In genomic region chr4:129112231-129112630, GRCm38 (mm10) we compare ENCODE assay signal across 13 mouse cellular contexts. TPM values are rescaled to one million over a fixed set of nuclear protein-coding genes. Genes with fewer than 3 reads are reported as not detected.
DNase-seq lines count a peak whose midpoint lies in the region; ATAC-seq and TF ChIP-seq lines count a peak whose summit lies in the region.
"Had no signal": no experiment of that assay in that cellular context is flagged by ENCODE, and none has a peak within 500 bp of the region (broad histone marks: within the 10 kb centered on the region; RNA-seq: fewer than 3 reads in every experiment).

No protein-coding gene starts in this region.

- no peaks in the 10 kb centered on the region for H3K36me3 ChIP-seq in heart, embryonic 15.5 days
- H3K36me3 ChIP-seq in lung, embryonic 15.5 days = no peaks in the 10 kb centered on the region
- H3K36me3 ChIP-seq in lung, postnatal 0 days (ENCODE audit: insufficient read depth, low read length) = no peaks in the 10 kb centered on the region
- H3K36me3 ChIP-seq in embryonic facial prominence, embryonic 14.5 days (ENCODE audit: control insufficient read depth, insufficient read depth, low read length) = no peaks in the 10 kb centered on the region
- no peaks in the 10 kb centered on the region for H3K36me3 ChIP-seq in intestine, embryonic 16.5 days (ENCODE audit: control insufficient read depth, insufficient read depth, low read length)

- peak overlapping the region; percentile 10; the same call in 1 of the 2 replicates for H3K4me2 ChIP-seq in heart, embryonic 15.5 days
- H3K4me2 ChIP-seq in lung, embryonic 15.5 days = peak overlapping the region; percentile 41
- no peak overlapping the region for H3K4me2 ChIP-seq in lung, postnatal 0 days (replicated peaks; ENCODE audit: low read depth, low read length)
- no peak overlapping the region for H3K4me2 ChIP-seq in embryonic facial prominence, embryonic 14.5 days (ENCODE audit: low read depth, low read length)
- 0 out of 2 replicates have a peak overlapping the region, but pooled peaks have one; percentile 11 for H3K4me2 ChIP-seq in intestine, embryonic 16.5 days (ENCODE audit: low read depth, low read length)
- H3K4me2 ChIP-seq: midbrain, embryonic 11.5 days had no signal

- peaks cover 63% of the 10 kb centered on the region for H3K27me3 ChIP-seq in heart, embryonic 15.5 days
- H3K27me3 ChIP-seq in lung, embryonic 15.5 days = peaks cover 12% of the 10 kb centered on the region; the same call in 1 of the 2 replicates
- no peaks in the 10 kb centered on the region for H3K27me3 ChIP-seq in lung, postnatal 0 days (replicated peaks; ENCODE audit: insufficient read depth, low read length)
- H3K27me3 ChIP-seq in embryonic facial prominence, embryonic 14.5 days (replicated peaks; ENCODE audit: control insufficient read depth, insufficient read depth, low read length) = no peaks in the 10 kb centered on the region; the same call in 1 of the 2 replicates
- H3K27me3 ChIP-seq in intestine, embryonic 16.5 days (replicated peaks; ENCODE audit: control insufficient read depth, insufficient read depth, low read length) = no peaks in the 10 kb centered on the region

- H3K27ac ChIP-seq in heart, embryonic 15.5 days = no peak overlapping the region
- H3K27ac ChIP-seq in lung, embryonic 15.5 days = peak overlapping the region; percentile 34; the same call in 1 of the 2 replicates
- H3K27ac ChIP-seq in lung, postnatal 0 days (ENCODE audit: low read length) = no peak overlapping the region
- no peak overlapping the region for H3K27ac ChIP-seq in embryonic facial prominence, embryonic 14.5 days (replicated peaks; ENCODE audit: low read depth, low read length)
- H3K27ac ChIP-seq in intestine, embryonic 16.5 days (ENCODE audit: low read length) = no peak overlapping the region

- WGBS in heart, embryonic 15.5 days = 55% methylated on average over 13 of the region's 13 CpGs
- 36% methylated on average over 13 of the region's 13 CpGs for WGBS in lung, embryonic 15.5 days
- WGBS in lung, postnatal 0 days = 42% methylated on average over 13 of the region's 13 CpGs
- 42% methylated on average over 13 of the region's 13 CpGs for WGBS in embryonic facial prominence, embryonic 14.5 days
- 52% methylated on average over 13 of the region's 13 CpGs for WGBS in intestine, embryonic 16.5 days

- ATAC-seq in heart, embryonic 15.5 days (replicated peaks; ENCODE audit: insufficient number of reproducible peaks, insufficient read depth, low FRiP score, low read depth) = no peak
- 0 out of 2 replicates have a peak, but pooled peaks have one; percentile 17 for ATAC-seq in lung, embryonic 15.5 days (ENCODE audit: borderline replicate concordance, extremely low read depth, low FRiP score, low TSS enrichment)
- no peak; the same call in 1 of the 2 replicates for ATAC-seq in lung, postnatal 0 days
- no peak for ATAC-seq in embryonic facial prominence, embryonic 14.5 days (ENCODE audit: low read depth)
- ATAC-seq in intestine, embryonic 16.5 days = no peak
- ATAC-seq in megakaryocyte-erythroid progenitor cell, adult 5-6 weeks (replicated peaks; ENCODE audit: low FRiP score, low TSS enrichment, poor library complexity, severe bottlenecking) = no peak

- no peak for TF ChIP-seq CTCF in lung, postnatal 0 days (IDR thresholded peaks at IDR 0.05)

- no peak for DNase-seq in heart, adult 11 months
- no peak for DNase-seq in lung, postnatal 0 days (ENCODE audit: low spot score)
- no peak for DNase-seq in embryonic facial prominence, embryonic 14.5 days (ENCODE audit: low spot score)
- DNase-seq in adrenal gland, adult 2 months = no peak
- DNase-seq: liver, postnatal 0 days; right cerebral cortex, postnatal 14 days had no signal

- no peaks in the 10 kb centered on the region for H3K9me3 ChIP-seq in heart, embryonic 15.5 days (replicated peaks)
- no peaks in the 10 kb centered on the region for H3K9me3 ChIP-seq in lung, embryonic 15.5 days
- no peaks in the 10 kb centered on the region for H3K9me3 ChIP-seq in lung, postnatal 0 days (ENCODE audit: low read length)
- no peaks in the 10 kb centered on the region for H3K9me3 ChIP-seq in embryonic facial prominence, embryonic 14.5 days (ENCODE audit: control insufficient read depth, low read length)
- no peaks in the 10 kb centered on the region for H3K9me3 ChIP-seq in intestine, embryonic 16.5 days (ENCODE audit: control insufficient read depth, low read length)

- H3K4me1 ChIP-seq in heart, embryonic 15.5 days (replicated peaks) = no peaks in the 10 kb centered on the region; the same call in 1 of the 2 replicates
- peaks cover 22% of the 10 kb centered on the region for H3K4me1 ChIP-seq in lung, embryonic 15.5 days
- H3K4me1 ChIP-seq in lung, postnatal 0 days (ENCODE audit: insufficient read depth, low read depth, low read length) = no peaks in the 10 kb centered on the region
- H3K4me1 ChIP-seq in embryonic facial prominence, embryonic 14.5 days (ENCODE audit: control insufficient read depth, insufficient read depth, low read length) = no peaks in the 10 kb centered on the region; the same call in 1 of the 2 replicates
- peaks cover 21% of the 10 kb centered on the region for H3K4me1 ChIP-seq in intestine, embryonic 16.5 days (ENCODE audit: control insufficient read depth, insufficient read depth, low read length)

- H3K9ac ChIP-seq in heart, embryonic 15.5 days = no peak overlapping the region
- no peak overlapping the region for H3K9ac ChIP-seq in lung, embryonic 15.5 days
- H3K9ac ChIP-seq in lung, postnatal 0 days (replicated peaks; ENCODE audit: low read depth) = no peak overlapping the region
- H3K9ac ChIP-seq in embryonic facial prominence, embryonic 14.5 days (ENCODE audit: low read depth, low read length) = 0 out of 2 replicates have a peak overlapping the region, but pooled peaks have one; percentile 25
- peak overlapping the region; percentile 15; the same call in 1 of the 2 replicates for H3K9ac ChIP-seq in intestine, embryonic 16.5 days (ENCODE audit: low read depth, low read length)
- H3K9ac ChIP-seq: liver, postnatal 0 days had no signal

- H3K4me3 ChIP-seq in heart, embryonic 15.5 days = no peak overlapping the region
- peak overlapping the region; percentile 7; the same call in 1 of the 2 replicates for H3K4me3 ChIP-seq in lung, embryonic 15.5 days
- H3K4me3 ChIP-seq in lung, postnatal 0 days (ENCODE audit: low read depth, low read length) = no peak overlapping the region
- H3K4me3 ChIP-seq in embryonic facial prominence, embryonic 14.5 days (ENCODE audit: low read depth, low read length) = no peak overlapping the region
- H3K4me3 ChIP-seq in intestine, embryonic 16.5 days (ENCODE audit: low read length) = no peak overlapping the region

- TF ChIP-seq EP300 in lung, postnatal 0 days (IDR thresholded peaks at IDR 0.05) = no peak

RNA-seq across cellular contexts. Expression of gene Tmem54, which starts 6.9 kb away (rescaled TPM):
- polyA plus RNA-seq in heart, embryonic 15.5 days (2015; fragmentation: Nextera tagmentation; extraction: Ambion mirVana) = 0.35 and 1.6 TPM in 2 replicates
- polyA plus RNA-seq in lung, embryonic 15.5 days (2015; fragmentation: Nextera tagmentation; extraction: Ambion mirVana) = 16.7 and 18.8 TPM in 2 replicates
- polyA plus RNA-seq in lung, postnatal 0 days (2015; fragmentation: Nextera tagmentation; extraction: Ambion mirVana) = 2.4 and 2.9 TPM in 2 replicates
- 6.9 and 8.4 TPM in 2 replicates for polyA plus RNA-seq in embryonic facial prominence, embryonic 14.5 days (2014; fragmentation: Nextera tagmentation; extraction: Ambion mirVana)
- polyA plus RNA-seq in intestine, embryonic 16.5 days (2015; fragmentation: Nextera tagmentation; extraction: Ambion mirVana) = 159 and 167 TPM in 2 replicates
- not detected for total RNA-seq in adrenal gland, adult 2 months (2021)
- not detected in 2 replicates for polyA plus RNA-seq in adrenal gland, adult 2 months (2012; rRNA removed)
- not detected in 2 replicates for total RNA-seq in megakaryocyte-erythroid progenitor cell, adult 5-6 weeks (2014; fragmentation: Nextera tagmentation)
- total RNA-seq in megakaryocyte-erythroid progenitor cell, adult 5-6 weeks (2017) = not detected in 2 replicates
- total RNA-seq: layer of hippocampus, postnatal 14 days had no signal
- polyA plus RNA-seq: heart, postnatal 0 days had no signal

RNA-seq across cellular contexts. Expression of gene Hpca, which starts 9.6 kb away (rescaled TPM):
- polyA plus RNA-seq in heart, embryonic 15.5 days (2015; fragmentation: Nextera tagmentation; extraction: Ambion mirVana) = 0.68 and 1.2 TPM in 2 replicates
- 2.3 and 2.6 TPM in 2 replicates for polyA plus RNA-seq in lung, embryonic 15.5 days (2015; fragmentation: Nextera tagmentation; extraction: Ambion mirVana)
- polyA plus RNA-seq in lung, postnatal 0 days (2015; fragmentation: Nextera tagmentation; extraction: Ambion mirVana) = 0.51 and 1.1 TPM in 2 replicates
- polyA plus RNA-seq in embryonic facial prominence, embryonic 14.5 days (2014; fragmentation: Nextera tagmentation; extraction: Ambion mirVana) = 3.6 and 4.9 TPM in 2 replicates
- 4.0 and 4.5 TPM in 2 replicates for polyA plus RNA-seq in intestine, embryonic 16.5 days (2015; fragmentation: Nextera tagmentation; extraction: Ambion mirVana)
- 1 to 10 TPM in 1 of 2 experiments, under 1 TPM in 1; 0.66 to 1.1 TPM for total RNA-seq in adrenal gland, adult 2 months (2021)
- polyA plus RNA-seq in adrenal gland, adult 2 months (2012; rRNA removed) = 1.4 and 2.6 TPM in 2 replicates
- not detected in 2 replicates for total RNA-seq in megakaryocyte-erythroid progenitor cell, adult 5-6 weeks (2014; fragmentation: Nextera tagmentation)
- not detected in 2 replicates for total RNA-seq in megakaryocyte-erythroid progenitor cell, adult 5-6 weeks (2017)

RNA-seq across cellular contexts. Expression of gene Fndc5, which starts 24.6 kb away (rescaled TPM):
- 12.2 and 12.3 TPM in 2 replicates for polyA plus RNA-seq in heart, embryonic 15.5 days (2015; fragmentation: Nextera tagmentation; extraction: Ambion mirVana)
- 2.7 and 3.7 TPM in 2 replicates for polyA plus RNA-seq in lung, embryonic 15.5 days (2015; fragmentation: Nextera tagmentation; extraction: Ambion mirVana)
- 7.6 and 9.7 TPM in 2 replicates for polyA plus RNA-seq in lung, postnatal 0 days (2015; fragmentation: Nextera tagmentation; extraction: Ambion mirVana)
- 28.4 and 29.1 TPM in 2 replicates for polyA plus RNA-seq in embryonic facial prominence, embryonic 14.5 days (2014; fragmentation: Nextera tagmentation; extraction: Ambion mirVana)
- polyA plus RNA-seq in intestine, embryonic 16.5 days (2015; fragmentation: Nextera tagmentation; extraction: Ambion mirVana) = 1.5 and 2.2 TPM in 2 replicates
- total RNA-seq in adrenal gland, adult 2 months (2021) = 1 to 10 TPM; 3.1 to 7.4 TPM
- polyA plus RNA-seq in adrenal gland, adult 2 months (2012; rRNA removed) = 2.6 and 5.7 TPM in 2 replicates
- total RNA-seq in megakaryocyte-erythroid progenitor cell, adult 5-6 weeks (2014; fragmentation: Nextera tagmentation) = not detected in 2 replicates
- total RNA-seq in megakaryocyte-erythroid progenitor cell, adult 5-6 weeks (2017) = 0.65 and 0.75 TPM in 2 replicates

RNA-seq across cellular contexts. Expression of gene Rnf19b, which starts 54.2 kb away (rescaled TPM):
- polyA plus RNA-seq in heart, embryonic 15.5 days (2015; fragmentation: Nextera tagmentation; extraction: Ambion mirVana) = 5.4 and 7.7 TPM in 2 replicates
- polyA plus RNA-seq in lung, embryonic 15.5 days (2015; fragmentation: Nextera tagmentation; extraction: Ambion mirVana) = 7.3 and 7.6 TPM in 2 replicates
- polyA plus RNA-seq in lung, postnatal 0 days (2015; fragmentation: Nextera tagmentation; extraction: Ambion mirVana) = 10.9 and 11.7 TPM in 2 replicates
- 9.7 and 11.3 TPM in 2 replicates for polyA plus RNA-seq in embryonic facial prominence, embryonic 14.5 days (2014; fragmentation: Nextera tagmentation; extraction: Ambion mirVana)
- 5.6 and 7.0 TPM in 2 replicates for polyA plus RNA-seq in intestine, embryonic 16.5 days (2015; fragmentation: Nextera tagmentation; extraction: Ambion mirVana)
- total RNA-seq in adrenal gland, adult 2 months (2021) = 10 to 100 TPM; 33.4 to 39.6 TPM
- polyA plus RNA-seq in adrenal gland, adult 2 months (2012; rRNA removed) = 69.1 and 74.7 TPM in 2 replicates
- 12.1 and 15.0 TPM in 2 replicates for total RNA-seq in megakaryocyte-erythroid progenitor cell, adult 5-6 weeks (2014; fragmentation: Nextera tagmentation)
- 26.7 and 28.3 TPM in 2 replicates for total RNA-seq in megakaryocyte-erythroid progenitor cell, adult 5-6 weeks (2017)

Comparison
In these comparisons a context has a peak if more than half of its experiments do, and no peak if none do; other contexts are left out.
1. H3K4me2 ChIP-seq: peak in heart, embryonic 15.5 days (single experiment), lung, embryonic 15.5 days (single experiment) and intestine, embryonic 16.5 days (single experiment); none in lung, postnatal 0 days (single experiment) and embryonic facial prominence, embryonic 14.5 days (single experiment).
2. H3K9ac ChIP-seq: peak in embryonic facial prominence, embryonic 14.5 days (single experiment) and intestine, embryonic 16.5 days (single experiment); none in heart, embryonic 15.5 days (single experiment), lung, embryonic 15.5 days (single experiment) and lung, postnatal 0 days (single experiment).